Mouse (Mus musculus): Measurements from ENCODE around the gene Rbpms2. TPM values are rescaled to one million over a fixed set of nuclear protein-coding genes. Genes with fewer than 3 reads are reported as not detected.

Rbpms2 gene
- polyA plus RNA-seq, 1 experiment from 2014 or later = 23.5 TPM

- ATAC-seq (no peak), DNase-seq (no peak)
- H3K4me3 ChIP-seq (ENCODE audit: low read depth, low read length) = no peak overlapping the region
Observed at GRCm38 (mm10) chr9:65692466-65692865, 63.0 kb downstream of the Rbpms2 start.

GRCm38 (mm10) chr9:65692959-65693603 lies 63.6 kb downstream of the Rbpms2 start:
- H3K4me1 ChIP-seq (ENCODE audit: insufficient read depth) = peaks cover 7% of the 10 kb centered on the region
- no peaks in the 10 kb centered on the region for H3K27me3 ChIP-seq (ENCODE audit: insufficient read depth, low read length)
- peak; percentile 26 for DNase-seq
- H3K36me3 ChIP-seq (replicated peaks; ENCODE audit: insufficient read depth, low read length) = peaks cover 40% of the 10 kb centered on the region
- no peak overlapping the region for H3K4me3 ChIP-seq (ENCODE audit: low read depth, low read length)
- no peaks in the 10 kb centered on the region for H3K9me3 ChIP-seq (ENCODE audit: low read length)
- 40% methylated on average over 5 of the region's 5 CpGs for WGBS (ENCODE audit: insufficient replicate concordance)
- no peak overlapping the region for H3K4me2 ChIP-seq (ENCODE audit: low read depth, low read length)
- H3K27ac ChIP-seq (ENCODE audit: low read depth) = peak overlapping the region; percentile 64; the same call in 1 of the 2 replicates
- no peak overlapping the region for H3K9ac ChIP-seq (replicated peaks)
- ATAC-seq = peak; percentile 50
- no peak for TF ChIP-seq EP300 (IDR thresholded peaks at IDR 0.05; ENCODE audit: low read depth)
- no peak for TF ChIP-seq CTCF (IDR thresholded peaks at IDR 0.05; ENCODE audit: low read depth)

More at GRCm38 (mm10) chr9:65692466-65692865, 63.0 kb downstream of the Rbpms2 start:
- Histone ChIP-seq H3K9ac (replicated peaks) (no peak overlapping the region), H3K4me2 (ENCODE audit: low read depth, low read length) (no peak overlapping the region), H3K27me3 (ENCODE audit: insufficient read depth, low read length) (no peaks in the 10 kb centered on the region), H3K9me3 (ENCODE audit: low read length) (no peaks in the 10 kb centered on the region), H3K36me3 (replicated peaks; ENCODE audit: insufficient read depth, low read length) (peaks cover 41% of the 10 kb centered on the region), H3K27ac (ENCODE audit: low read depth) (peak overlapping the region; percentile 55; the same call in 1 of the 2 replicates), H3K4me1 (ENCODE audit: insufficient read depth) (peaks cover 7% of the 10 kb centered on the region)
- no peak for TF ChIP-seq CTCF (IDR thresholded peaks at IDR 0.05; ENCODE audit: low read depth)
- TF ChIP-seq EP300 (IDR thresholded peaks at IDR 0.05; ENCODE audit: low read depth) = no peak
- WGBS (ENCODE audit: insufficient replicate concordance) = 81% methylated on average over 3 of the region's 3 CpGs

GRCm38 (mm10) chr9:65695646-65696045 lies 66.2 kb downstream of the Rbpms2 start:
- Histone ChIP-seq H3K9me3 (ENCODE audit: low read length) (no peaks in the 10 kb centered on the region), H3K36me3 (replicated peaks; ENCODE audit: insufficient read depth, low read length) (peaks cover 38% of the 10 kb centered on the region), H3K9ac (replicated peaks) (no peak overlapping the region), H3K27me3 (ENCODE audit: insufficient read depth, low read length) (no peaks in the 10 kb centered on the region), H3K4me2 (ENCODE audit: low read depth, low read length) (no peak overlapping the region), H3K4me1 (ENCODE audit: insufficient read depth) (peaks cover 7% of the 10 kb centered on the region), H3K27ac (ENCODE audit: low read depth) (no peak overlapping the region), H3K4me3 (ENCODE audit: low read depth, low read length) (no peak overlapping the region)
- TF ChIP-seq EP300 (IDR thresholded peaks at IDR 0.05; ENCODE audit: low read depth) (no peak), CTCF (IDR thresholded peaks at IDR 0.05; ENCODE audit: low read depth) (peak; percentile 61)
- WGBS (ENCODE audit: insufficient replicate concordance) = 75% methylated on average over 3 of the region's 3 CpGs
- ATAC-seq (no peak), DNase-seq (no peak)

GRCm38 (mm10) chr9:65696337-65696736 lies 66.9 kb downstream of the Rbpms2 start:
- Histone ChIP-seq H3K27me3 (ENCODE audit: insufficient read depth, low read length) (no peaks in the 10 kb centered on the region), H3K27ac (ENCODE audit: low read depth) (no peak overlapping the region), H3K9me3 (ENCODE audit: low read length) (no peaks in the 10 kb centered on the region), H3K4me1 (ENCODE audit: insufficient read depth) (peaks cover 7% of the 10 kb centered on the region), H3K36me3 (replicated peaks; ENCODE audit: insufficient read depth, low read length) (peaks cover 42% of the 10 kb centered on the region), H3K4me3 (ENCODE audit: low read depth, low read length) (no peak overlapping the region), H3K4me2 (ENCODE audit: low read depth, low read length) (no peak overlapping the region), H3K9ac (replicated peaks) (no peak overlapping the region)
- TF ChIP-seq EP300 (IDR thresholded peaks at IDR 0.05; ENCODE audit: low read depth) = no peak
- TF ChIP-seq CTCF (IDR thresholded peaks at IDR 0.05; ENCODE audit: low read depth) = no peak
- ATAC-seq = no peak
- no peak for DNase-seq

GRCm38 (mm10) chr9:65697356-65697755 lies 67.9 kb downstream of the Rbpms2 start:
- no peak for ATAC-seq
- WGBS (ENCODE audit: insufficient replicate concordance) = 74% methylated on average over 7 of the region's 7 CpGs
- H3K4me2 ChIP-seq (ENCODE audit: low read depth, low read length) = no peak overlapping the region
- no peak overlapping the region for H3K27ac ChIP-seq (ENCODE audit: low read depth)
- no peak for DNase-seq
- no peak overlapping the region for H3K4me3 ChIP-seq (ENCODE audit: low read depth, low read length)
- H3K9me3 ChIP-seq (ENCODE audit: low read length) = no peaks in the 10 kb centered on the region
- peaks cover 36% of the 10 kb centered on the region for H3K36me3 ChIP-seq (replicated peaks; ENCODE audit: insufficient read depth, low read length)
- TF ChIP-seq CTCF (IDR thresholded peaks at IDR 0.05; ENCODE audit: low read depth) (no peak), EP300 (IDR thresholded peaks at IDR 0.05; ENCODE audit: low read depth) (no peak)
- H3K4me1 ChIP-seq (ENCODE audit: insufficient read depth) = peaks cover 4% of the 10 kb centered on the region
- no peaks in the 10 kb centered on the region for H3K27me3 ChIP-seq (ENCODE audit: insufficient read depth, low read length)
- no peak overlapping the region for H3K9ac ChIP-seq (replicated peaks)

GRCm38 (mm10) chr9:65697992-65698391 lies 68.5 kb downstream of the Rbpms2 start:
- Histone ChIP-seq H3K4me2 (ENCODE audit: low read depth, low read length) (no peak overlapping the region), H3K36me3 (replicated peaks; ENCODE audit: insufficient read depth, low read length) (peaks cover 42% of the 10 kb centered on the region), H3K27ac (ENCODE audit: low read depth) (no peak overlapping the region), H3K27me3 (ENCODE audit: insufficient read depth, low read length) (no peaks in the 10 kb centered on the region), H3K4me1 (ENCODE audit: insufficient read depth) (no peaks in the 10 kb centered on the region), H3K9ac (replicated peaks) (no peak overlapping the region), H3K4me3 (ENCODE audit: low read depth, low read length) (no peak overlapping the region), H3K9me3 (ENCODE audit: low read length) (no peaks in the 10 kb centered on the region)
- no peak for ATAC-seq
- TF ChIP-seq CTCF (IDR thresholded peaks at IDR 0.05; ENCODE audit: low read depth) (no peak), EP300 (IDR thresholded peaks at IDR 0.05; ENCODE audit: low read depth) (no peak)
- DNase-seq = no peak
